Mouse (Mus musculus): Measurements from ENCODE around the gene Ttc33.
"Not testable (repeated sequence)": the region's sequence is repeated elsewhere in the genome, so short reads cannot be mapped to it uniquely, and the experiment has no call there.

Ttc33 gene

GRCm38 (mm10) chr15:5186293-5186675 lies 959 bp downstream of the Ttc33 start:
- DNase-seq: no peak

- no peak for DNase-seq
Observed at GRCm38 (mm10) chr15:5187116-5187515, 1.8 kb downstream of the Ttc33 start.

DNA sequence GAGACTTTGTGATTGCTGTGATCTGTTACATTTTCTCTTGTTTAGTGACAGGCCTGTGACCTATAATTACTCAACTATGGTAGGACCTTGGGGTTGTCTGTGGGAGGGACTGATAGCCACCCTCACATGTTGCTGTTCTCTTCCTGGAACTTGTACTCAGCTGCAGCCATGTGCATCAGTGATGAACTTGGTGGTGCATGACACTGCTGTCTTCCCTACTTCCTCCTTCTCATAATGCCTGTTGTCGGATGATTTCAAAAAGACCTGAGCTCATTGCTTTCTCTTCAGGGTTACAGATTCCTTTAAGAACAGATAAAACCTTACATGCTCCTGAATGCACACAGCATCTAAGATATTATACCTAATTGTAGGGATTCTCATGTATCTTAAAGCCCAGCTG lies 2.7 kb downstream of the Ttc33 start:
- DNase-seq: no peak

DNA sequence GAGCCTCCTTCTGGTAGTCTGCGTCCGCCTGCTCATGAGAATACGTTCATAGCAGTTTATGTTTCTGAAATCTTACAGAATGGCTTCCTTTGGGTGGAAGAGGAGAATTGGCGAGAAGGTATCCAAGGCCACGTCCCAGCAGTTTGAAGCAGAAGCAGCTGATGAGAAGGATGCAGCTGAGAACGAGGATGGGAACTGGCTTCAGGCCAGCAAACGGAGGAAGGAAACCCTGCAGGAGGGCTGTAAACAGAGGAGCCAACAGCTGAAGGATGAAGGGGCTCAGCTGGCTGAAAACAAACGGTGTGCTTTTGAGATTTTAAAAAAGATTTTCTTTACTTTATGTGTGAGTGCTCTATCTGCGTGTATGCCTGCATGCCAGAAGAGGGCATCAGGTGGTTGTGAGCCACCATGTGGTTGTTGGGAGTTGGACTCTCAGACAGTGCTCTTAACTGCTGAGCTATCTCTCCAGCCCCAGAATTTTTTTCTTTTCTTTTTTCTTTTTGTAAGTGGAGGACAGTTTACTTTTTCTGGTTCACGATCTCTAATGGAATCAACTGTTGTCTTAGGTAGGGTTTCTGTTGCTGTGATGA lies 4.3 kb downstream of the Ttc33 start:
- no peak for DNase-seq

- DNase-seq: no peak
Observed at GRCm38 (mm10) chr15:5193833-5194232, 8.5 kb downstream of the Ttc33 start.

DNA sequence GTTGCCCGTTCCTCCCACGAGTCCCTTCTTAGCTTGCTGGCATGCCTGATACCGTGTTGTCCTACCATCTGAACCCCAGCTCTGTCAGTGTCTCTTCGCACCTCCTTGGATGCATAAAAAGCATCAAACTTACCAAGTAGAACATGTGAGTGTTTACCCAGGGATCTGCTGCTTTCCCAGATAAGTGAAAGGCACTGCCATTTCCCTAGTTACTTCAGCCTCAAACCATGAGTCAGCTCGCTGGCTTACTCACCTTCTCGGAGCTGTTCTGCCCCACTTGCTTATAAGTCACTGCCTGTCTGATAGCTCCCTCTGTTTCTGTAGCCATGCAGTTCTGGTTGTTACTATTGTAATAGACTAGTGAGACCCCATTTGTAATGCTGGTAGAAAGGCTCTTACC lies 9.1 kb downstream of the Ttc33 start:
- DNase-seq: no peak

DNA sequence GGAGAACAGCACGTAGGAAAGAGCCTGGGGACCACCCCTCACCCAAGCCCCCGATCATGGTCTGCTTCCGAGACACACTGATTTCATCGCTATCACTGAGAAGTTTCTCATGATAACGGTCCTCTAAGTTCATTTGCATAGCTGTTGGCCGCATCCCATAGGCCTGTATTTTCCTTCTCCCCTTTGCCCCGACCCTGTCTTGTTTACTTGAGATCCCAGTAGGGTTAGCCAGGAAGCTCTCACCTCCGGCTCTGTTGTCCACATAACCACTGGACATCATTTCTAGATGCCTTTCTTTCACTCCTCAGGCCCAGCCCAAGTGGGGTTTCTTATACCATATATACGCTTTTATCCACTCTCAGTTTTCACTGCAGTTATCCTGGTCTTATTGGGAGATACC lies 9.6 kb downstream of the Ttc33 start:
- DNase-seq: no peak

DNA sequence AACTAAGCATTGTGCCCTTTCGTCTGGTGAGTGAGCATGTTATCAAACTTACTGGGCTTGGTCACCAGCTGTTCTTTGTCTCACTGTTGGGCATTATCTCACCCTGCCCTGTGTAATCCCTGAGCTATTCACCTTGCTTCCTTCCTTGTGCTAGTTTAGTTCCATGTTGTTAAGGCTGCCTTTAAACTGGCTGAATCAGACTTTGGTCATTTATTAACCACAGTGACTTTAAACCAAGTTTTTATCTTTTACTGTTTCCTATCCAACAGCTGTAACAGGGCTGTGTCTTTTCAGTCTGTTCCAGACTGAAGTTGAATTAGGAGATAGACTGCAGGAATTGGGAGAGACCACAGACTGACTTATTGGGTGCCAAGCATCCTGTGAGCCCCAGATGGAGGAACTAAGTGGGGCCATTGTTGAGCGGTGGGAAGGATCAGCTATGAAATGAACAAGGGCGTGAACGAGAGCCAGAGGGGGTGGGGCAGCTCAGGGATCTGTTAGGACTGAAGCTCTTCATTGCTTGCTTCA lies 10.7 kb downstream of the Ttc33 start:
- no peak for DNase-seq

DNA sequence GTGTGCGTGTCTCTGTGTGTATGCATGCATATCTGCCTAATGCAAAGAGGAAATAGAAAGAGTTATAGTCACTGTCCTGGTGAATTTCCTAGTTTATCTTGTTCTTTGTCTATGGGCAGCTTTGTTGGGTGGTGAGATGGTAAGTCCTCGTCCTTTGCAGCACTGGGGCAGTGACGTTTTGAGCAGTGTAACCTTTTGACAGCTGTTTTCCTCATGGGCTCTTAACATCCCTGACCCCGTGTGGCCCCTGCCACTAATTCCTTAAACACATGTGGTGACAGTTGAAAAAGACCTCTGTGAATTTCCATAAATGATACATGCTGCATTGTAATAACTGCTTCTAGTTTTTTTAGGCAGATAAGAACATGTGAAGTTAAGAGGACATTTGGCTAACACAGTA lies 11.4 kb downstream of the Ttc33 start:
- no peak for DNase-seq

- no peak for DNase-seq
Observed at GRCm38 (mm10) chr15:5205222-5205621, 19.9 kb downstream of the Ttc33 start.

- no peak for DNase-seq
Observed at GRCm38 (mm10) chr15:5209116-5209515, 23.8 kb downstream of the Ttc33 start.

DNA sequence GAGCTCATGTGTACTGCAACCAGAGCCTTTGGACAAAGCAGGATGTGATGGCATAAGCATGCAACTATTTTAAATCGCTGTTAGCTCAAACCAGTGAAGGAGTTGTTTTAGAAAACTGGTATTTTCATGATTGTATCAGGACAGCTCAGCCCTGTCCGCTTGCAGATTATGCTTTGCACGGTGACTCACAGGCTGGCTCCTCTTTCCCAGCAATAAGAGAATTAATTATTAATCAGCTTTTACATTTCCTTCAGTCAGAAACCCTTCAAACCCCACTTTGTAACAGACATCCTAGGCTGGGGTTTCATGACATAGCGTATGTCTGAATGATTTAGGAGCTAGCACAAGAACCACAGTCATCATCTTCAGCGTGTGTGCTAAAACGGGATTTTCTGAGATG lies 35.2 kb downstream of the Ttc33 start:
- no peak for DNase-seq

DNA sequence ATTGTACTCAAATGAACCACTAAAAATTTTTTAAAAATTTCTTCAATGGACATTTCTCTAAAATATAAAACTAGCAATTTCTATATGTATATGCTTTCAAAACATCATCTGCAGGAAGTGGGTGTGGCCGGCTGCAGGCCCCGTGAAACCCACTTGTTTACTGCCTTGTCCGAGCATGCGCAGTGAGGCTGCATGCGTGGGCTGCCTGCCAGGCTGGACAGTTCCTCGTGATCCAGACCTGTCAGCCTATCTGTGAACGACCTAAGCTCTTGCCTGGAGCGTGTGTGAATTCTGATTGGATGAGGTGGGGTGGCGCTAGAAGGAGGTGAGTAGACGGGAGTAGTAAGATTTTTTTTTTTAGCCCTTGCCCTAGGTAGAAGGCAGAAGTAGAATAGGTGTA lies 45.4 kb downstream of the Ttc33 start:
- not testable (repeated sequence) for DNase-seq

- no peak for DNase-seq
Observed at GRCm38 (mm10) chr15:5234659-5235058, 49.3 kb downstream of the Ttc33 start.

GRCm38 (mm10) chr15:5235527-5235926 lies 50.2 kb downstream of the Ttc33 start:
- peak; percentile 40 for DNase-seq

GRCm38 (mm10) chr15:5236538-5236937 lies 51.2 kb downstream of the Ttc33 start:
- peak; percentile 69 for DNase-seq

DNA sequence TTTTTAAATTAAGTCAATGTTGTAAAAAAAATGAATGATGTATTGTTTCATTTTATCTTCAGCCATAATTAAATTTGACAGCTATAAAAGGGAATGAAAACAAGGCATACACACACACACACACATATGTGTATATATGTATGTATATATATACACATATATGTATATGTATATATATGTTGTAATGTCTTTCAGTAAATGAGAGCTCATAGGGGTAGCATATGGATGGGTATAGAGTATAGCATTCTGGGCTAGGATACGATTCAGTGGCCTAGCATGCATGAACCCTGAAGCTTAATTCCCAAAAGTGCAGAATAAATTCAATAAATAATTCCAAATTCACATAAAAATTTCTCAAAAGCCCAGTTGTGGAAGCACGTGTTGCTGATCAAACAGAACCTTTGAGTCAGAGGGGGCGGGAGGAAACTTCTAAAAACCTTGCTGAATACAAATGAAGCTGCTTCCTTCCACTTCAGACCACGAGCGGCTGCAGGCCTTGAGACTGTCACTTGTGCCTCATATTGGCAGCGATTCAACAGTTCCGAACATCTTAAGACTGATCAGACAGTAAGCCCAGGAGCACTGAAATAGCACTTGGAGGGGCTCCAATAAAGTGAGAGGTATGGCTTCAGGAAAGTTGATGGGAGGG lies 51.8 kb downstream of the Ttc33 start:
- DNase-seq: no peak

DNA sequence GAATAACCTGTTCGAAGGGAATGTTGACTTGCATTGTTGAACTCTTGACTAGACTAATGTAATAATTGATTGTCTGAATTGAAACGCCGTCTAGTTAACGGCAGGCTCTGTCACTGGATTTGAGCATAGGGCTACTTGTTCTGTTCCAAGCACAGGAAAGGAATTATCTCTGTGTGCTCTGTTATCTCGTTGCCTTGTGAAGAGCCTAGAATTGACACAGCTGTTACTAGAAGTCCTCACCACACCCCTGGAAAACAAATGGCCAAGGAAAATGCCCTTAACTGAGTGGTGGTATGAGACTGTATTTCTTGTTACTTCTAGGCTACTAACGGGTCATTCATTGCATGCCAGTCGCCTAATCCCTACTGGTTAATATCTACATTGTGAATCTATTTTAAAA lies 52.7 kb downstream of the Ttc33 start:
- no peak for DNase-seq

DNA sequence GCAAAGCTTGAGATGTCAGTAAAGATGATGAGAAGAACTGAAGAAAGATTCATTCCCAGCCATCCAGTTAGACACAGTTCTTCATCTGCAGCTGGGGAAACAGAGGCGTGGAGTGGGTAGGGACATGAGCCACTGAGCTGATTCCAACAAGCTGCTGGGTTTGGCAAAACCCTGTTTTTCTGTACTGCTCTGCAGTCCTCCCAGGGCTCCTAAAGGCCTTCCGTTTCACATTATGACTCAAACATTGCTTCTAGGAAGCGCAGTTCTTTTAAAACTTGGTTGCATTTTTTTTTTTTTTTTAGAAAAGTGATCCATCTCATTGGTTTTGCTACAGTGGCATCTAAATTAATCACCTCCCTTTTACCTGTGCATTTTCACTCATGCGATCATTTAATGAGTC lies 53.2 kb downstream of the Ttc33 start:
- no peak for DNase-seq

GRCm38 (mm10) chr15:5239361-5239760 lies 54.0 kb downstream of the Ttc33 start:
- no peak for DNase-seq

- no peak for DNase-seq
Observed at GRCm38 (mm10) chr15:5239901-5240300, 54.6 kb downstream of the Ttc33 start.

GRCm38 (mm10) chr15:5240360-5240759 lies 55.0 kb downstream of the Ttc33 start:
- no peak for DNase-seq

DNA sequence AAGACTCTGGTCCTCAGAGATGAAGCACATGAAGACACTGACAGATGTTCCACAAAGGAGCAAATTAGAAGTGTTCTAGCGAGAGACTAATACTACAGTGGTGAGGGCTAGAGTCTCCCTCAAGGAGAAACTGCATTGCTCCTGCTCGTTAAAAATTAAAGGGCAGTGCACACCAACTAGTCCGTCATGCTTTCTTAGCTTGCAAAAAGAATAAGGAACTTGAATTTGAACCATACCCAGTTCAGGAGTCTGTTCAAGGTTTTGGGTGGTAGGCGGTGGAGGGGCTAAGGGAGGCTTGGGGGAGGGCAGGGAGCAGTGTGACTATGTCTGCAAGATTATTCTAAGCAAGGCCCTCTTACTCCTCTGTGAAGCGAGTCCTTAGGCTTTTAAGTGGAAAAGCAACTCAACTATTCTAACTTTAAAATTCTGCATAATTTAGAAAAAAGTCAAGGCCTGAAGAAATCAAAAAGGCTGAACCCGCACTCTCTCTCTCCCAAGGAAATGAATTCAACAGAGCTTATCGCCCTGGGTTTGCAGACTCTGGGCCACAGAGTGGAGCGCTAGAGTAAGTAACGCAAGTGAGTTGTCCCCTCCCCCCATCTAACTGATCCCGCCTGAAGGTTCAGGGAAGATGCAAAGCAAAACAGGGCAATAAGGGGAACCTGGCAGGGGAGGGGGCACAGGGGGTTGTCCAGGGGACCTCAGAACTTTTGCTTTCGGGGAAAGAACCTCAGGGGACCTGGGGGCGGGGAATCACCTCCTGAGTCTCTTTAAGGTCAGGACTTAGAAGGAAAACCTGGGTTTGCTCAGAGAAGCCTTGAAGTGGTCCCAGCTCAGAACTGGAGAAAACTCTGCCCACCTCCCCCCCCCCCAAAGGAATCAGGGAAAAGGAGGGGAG lies 56.2 kb downstream of the Ttc33 start:
- DNase-seq: no peak
